Mouse (Mus musculus) ES-E14 (cell line): ENCODE data around the gene Zmat3.

Source experiments
- HCFC1 ChIP-seq: IDR thresholded peaks from 2 replicates; pipeline ENCODE4 v1.6.1; 2012; ENCODE audit warnings: low read length, inconsistent platforms, borderline replicate concordance; ENCODE audit not compliant: insufficient read depth
- MAFK ChIP-seq: IDR thresholded peaks from 2 replicates; pipeline ENCODE4 v1.6.1; 2014; ENCODE audit warnings: mild to moderate bottlenecking, low read depth, low read length, inconsistent platforms; ENCODE audit not compliant: insufficient read depth
- ZC3H11A ChIP-seq: IDR thresholded peaks from 2 replicates; pipeline ENCODE4 v1.6.1; 2012; ENCODE audit warnings: low read depth, mild to moderate bottlenecking, inconsistent platforms, low read length, borderline replicate concordance

GRCm38 (mm10) chr3:32399381-32399780, 33.6 kb upstream of the Zmat3 start:
- TF ChIP-seq ZC3H11A (no peak), HCFC1 (no peak), MAFK (no peak)
